Mouse (Mus musculus) yolk sac, embryonic 10.5 days (tissue): Measurements from ENCODE around the gene Cilp.
A peak's percentile ranks its signal among the peaks of the same experiment; 100 is the strongest.

Source experiments
- DNase-seq: peaks from one replicate; pipeline ENCODE4 v3.0.0-alpha.2; 2017; ENCODE audit warnings: low spot score

Cilp gene

GRCm38 (mm10) chr9:65294716-65295378 is 29.9 kb downstream of the Cilp start:
- DNase-seq, result peak; percentile 53

GRCm38 (mm10) chr9:65297056-65297455 is 32.1 kb downstream of the Cilp start:
- DNase-seq, result no peak

DNA sequence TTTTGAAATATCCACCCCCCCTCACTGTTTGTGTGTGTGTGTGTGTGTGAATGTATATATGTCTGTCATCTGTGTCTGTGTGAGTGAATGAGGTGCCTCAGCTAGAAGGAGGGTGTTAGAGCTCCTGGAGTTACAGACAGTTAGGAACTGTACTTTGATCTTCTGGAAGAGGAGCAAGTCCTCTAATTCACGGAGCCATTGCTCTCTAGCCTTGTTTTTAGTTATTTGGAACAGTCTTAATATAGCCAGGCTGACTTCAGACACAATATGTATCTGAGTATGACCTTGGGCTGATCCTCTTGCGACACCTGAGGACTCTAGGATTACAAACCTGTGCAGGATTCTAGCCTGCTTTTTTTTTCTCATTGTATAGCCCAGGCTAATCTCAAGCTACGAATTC is 33.8 kb downstream of the Cilp start:
- no peak for DNase-seq

DNA sequence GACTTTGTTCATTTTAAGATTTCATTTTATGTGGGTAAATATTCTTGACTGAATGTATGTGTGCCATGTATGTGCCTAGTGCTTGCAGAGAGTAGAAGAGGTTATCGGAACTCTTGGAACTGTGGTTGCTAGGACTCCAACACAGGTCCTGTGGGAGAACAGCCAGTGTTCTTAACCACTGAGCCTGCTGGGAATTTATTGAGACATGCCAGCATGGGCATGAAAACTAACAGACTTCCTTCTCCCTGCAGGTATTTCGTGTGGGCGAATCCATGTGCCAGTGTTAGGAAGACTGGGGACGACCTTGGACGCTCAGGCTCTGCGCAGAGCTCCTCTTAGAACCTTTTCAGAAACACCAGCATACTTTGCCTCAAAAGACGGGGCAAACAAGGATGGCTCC is 34.7 kb downstream of the Cilp start:
- no peak for DNase-seq

DNA sequence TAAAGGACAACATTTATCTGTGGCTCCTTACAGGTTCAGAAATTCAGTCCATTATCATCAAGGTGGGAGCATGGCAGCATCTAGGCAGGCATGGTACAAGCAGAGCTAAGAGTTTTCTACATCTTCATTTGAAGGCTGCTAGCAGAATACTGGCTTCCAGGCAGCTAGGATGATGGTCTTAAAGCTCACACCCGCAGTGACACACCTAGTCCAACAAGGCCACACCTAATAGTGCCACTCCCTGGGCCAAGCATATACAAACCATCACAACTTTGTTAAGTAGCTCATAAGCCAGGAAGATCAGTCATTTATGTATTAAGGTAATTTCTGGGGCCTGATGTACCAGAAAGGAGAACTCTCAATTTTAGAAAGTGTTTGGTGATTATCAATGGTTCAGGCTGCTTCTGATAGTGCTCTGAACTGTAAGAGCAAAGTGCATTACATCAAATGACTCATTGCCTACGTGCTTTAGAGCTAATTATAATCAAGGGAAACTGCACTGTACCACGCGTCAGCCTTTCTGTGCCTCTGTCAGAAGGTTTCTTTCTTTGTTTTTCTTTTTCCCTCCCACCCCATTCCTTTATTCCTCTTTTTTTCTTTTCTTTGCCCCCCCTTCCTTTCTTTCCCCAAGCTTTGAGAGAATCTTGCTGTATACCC is 37.5 kb downstream of the Cilp start:
- DNase-seq, result no peak

GRCm38 (mm10) chr9:65303586-65303985 is 38.6 kb downstream of the Cilp start:
- no peak for DNase-seq

- no peak for DNase-seq
These were observed 39.3 kb downstream of the Cilp start for GRCm38 (mm10) chr9:65304300-65304699.

DNA sequence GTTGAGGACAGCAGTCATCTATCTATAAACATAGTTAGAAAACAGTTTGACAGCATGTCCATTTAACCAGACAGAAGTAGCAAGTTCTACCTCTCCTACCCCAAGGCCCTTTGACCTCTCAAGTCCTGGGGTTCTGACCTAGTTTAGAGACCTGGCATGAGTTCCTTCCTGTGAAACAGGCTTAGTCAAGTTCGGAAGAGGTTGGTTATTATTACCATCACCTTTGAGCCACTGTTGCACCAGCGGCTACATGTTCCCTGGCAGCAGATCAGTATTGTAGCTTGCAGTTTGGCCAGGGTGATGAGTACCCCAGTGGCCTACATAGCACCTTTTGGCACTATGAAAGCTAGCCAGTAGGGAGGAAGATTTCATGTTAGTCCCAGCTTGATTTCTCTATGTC is 41.7 kb downstream of the Cilp start:
- DNase-seq, result no peak

DNA sequence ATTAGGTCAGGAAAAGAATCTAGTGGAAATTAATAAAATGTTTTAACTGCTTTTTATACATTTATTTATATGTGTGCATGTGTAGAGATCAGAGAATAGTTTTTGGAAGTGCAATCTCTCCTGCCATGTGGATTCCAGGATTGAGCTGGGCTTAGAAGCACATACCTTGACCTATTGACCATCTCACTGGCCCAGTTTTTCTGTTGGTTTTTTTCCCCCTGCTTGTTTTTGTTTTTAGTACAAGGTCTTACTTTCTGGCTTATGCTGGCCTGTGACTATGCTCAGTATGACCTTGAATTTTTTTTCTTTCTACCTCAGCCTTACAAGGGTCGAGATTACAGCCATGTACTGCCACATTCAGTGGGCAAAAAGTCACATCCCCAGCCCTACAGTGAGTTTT is 43.0 kb downstream of the Cilp start:
- DNase-seq, result no peak

DNA sequence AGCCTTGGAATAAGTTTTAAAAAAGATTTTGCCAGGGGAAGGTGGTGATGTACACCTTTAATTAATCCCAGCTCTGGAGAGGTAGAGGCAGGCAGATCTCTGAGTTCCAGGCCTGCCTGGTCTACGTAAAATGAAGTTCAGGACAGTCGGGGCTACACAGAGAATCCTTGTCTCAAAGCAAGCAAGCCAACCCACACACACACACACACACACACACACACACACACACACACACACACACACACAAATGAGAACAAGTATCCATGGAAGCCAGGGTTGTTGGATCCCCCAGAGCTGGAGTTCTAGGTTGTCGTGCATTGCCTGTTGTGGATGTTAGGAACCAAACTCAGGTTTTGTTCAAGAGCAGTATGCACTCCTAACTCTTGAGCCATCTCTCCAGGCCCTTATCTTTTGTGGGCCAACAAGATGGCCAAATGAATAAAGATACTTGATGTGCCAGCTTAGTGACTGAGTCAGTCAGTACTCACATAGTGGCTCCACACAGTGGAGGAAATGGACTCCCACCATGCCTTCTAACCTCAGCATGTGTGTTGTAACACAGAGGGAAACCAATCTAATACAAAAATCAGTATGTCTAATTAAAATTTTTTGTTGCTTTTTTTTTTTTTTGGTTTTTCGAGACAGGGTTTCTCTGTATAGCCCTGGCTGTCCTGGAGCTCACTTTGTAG is 47.8 kb downstream of the Cilp start:
- no peak for DNase-seq

DNA sequence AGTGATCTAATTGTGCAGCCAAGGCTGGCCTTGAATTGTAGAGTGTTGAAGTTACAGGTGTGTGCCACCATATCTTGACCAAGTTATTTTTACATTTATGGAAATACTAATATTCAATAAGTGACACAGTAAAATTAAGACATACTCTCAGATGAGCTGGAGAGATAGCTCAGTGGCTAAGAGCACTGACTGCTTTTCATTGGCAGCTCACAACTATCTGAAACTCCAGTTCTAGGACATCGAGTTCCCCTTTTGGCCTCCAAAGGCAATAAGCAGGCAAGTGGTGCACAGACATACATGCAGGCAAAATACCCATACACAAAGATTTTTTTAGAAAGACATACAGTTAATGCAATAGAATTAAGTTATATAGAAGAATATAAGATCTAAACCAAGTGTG is 48.9 kb downstream of the Cilp start:
- DNase-seq, result no peak

GRCm38 (mm10) chr9:65322255-65322900 is 57.4 kb downstream of the Cilp start:
- no peak for DNase-seq

DNA sequence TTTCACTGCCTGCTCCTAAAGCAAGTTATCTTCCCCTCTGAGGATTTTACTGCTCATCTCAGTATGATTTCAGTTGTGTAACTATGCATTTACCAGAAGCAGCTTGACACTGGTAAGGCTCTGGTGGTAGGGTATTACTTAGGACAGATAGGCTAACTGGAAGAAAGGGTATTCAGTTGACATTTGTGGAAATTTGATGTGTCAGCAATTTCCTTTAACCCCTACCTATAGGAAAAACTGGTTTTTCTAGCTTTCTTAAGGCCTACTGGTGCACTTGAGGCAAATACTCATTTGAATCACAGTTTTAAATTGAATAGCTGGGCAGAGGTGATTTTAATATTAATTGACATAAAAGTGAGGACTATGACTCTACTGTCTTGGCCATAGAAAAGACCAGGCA is 61.0 kb downstream of the Cilp start:
- DNase-seq, result no peak

GRCm38 (mm10) chr9:65327371-65327770 is 62.4 kb downstream of the Cilp start:
- no peak for DNase-seq
